Mouse (Mus musculus) hindbrain, embryonic 11.5 days (tissue): ENCODE measurements at regions not wholly inside any gene's neighbourhood (a gene's known extent, or its start where the extent isn't known, plus 50 kb on each side); places are given as distances from the start of the nearest gene placed in this dataset.

Experiments used
- ATAC-seq: fragments of 200-750 bp; cut with Nextera tagmentation; 2 replicates; pipeline ENCODE4 v1.8.0; 2017; ENCODE audit warnings: mild to moderate bottlenecking, moderate TSS enrichment, moderate library complexity; ENCODE audit not compliant: low FRiP score
- DNase-seq: peaks from one replicate; pipeline ENCODE4 v3.0.0-alpha.2; 2015; ENCODE audit warnings: low spot score
- H3K27ac ChIP-seq: fragments of 300-500 bp; sonication (generic); 2 replicates; pipeline ENCODE4 v1.5.1; 2014; ENCODE audit warnings: mild to moderate bottlenecking, low read depth, low read length
- H3K27me3 ChIP-seq: fragments of 300-500 bp; sonication (generic); 2 replicates; pipeline ENCODE4 v1.6.1; 2014; ENCODE audit warnings: mild to moderate bottlenecking, low read length, moderate library complexity, mixed read lengths; ENCODE audit not compliant: control insufficient read depth, insufficient read depth
- H3K36me3 ChIP-seq: fragments of 300-500 bp; sonication (generic); 2 replicates; pipeline ENCODE4 v1.6.1; 2014; ENCODE audit warnings: mild to moderate bottlenecking, low read length, moderate library complexity, mixed read lengths; ENCODE audit not compliant: control insufficient read depth, insufficient read depth
- H3K4me1 ChIP-seq: fragments of 300-500 bp; sonication (generic); replicated peaks from 2 replicates; pipeline ENCODE4 v1.6.1; 2014; ENCODE audit warnings: low read length, mixed read lengths; ENCODE audit not compliant: control insufficient read depth, insufficient read depth
- H3K4me2 ChIP-seq: fragments of 300-500 bp; sonication (generic); replicated peaks from 2 replicates; pipeline ENCODE4 v1.6.1; 2014; ENCODE audit warnings: mild to moderate bottlenecking, low read depth, low read length
- H3K4me3 ChIP-seq: fragments of 300-500 bp; sonication (generic); 2 replicates; pipeline ENCODE4 v1.5.1; 2014; ENCODE audit warnings: low read depth, low read length
- H3K9ac ChIP-seq: fragments of 300-500 bp; sonication (generic); 2 replicates; pipeline ENCODE4 v1.6.1; 2014; ENCODE audit warnings: low read depth, low read length
- H3K9me3 ChIP-seq: fragments of 300-500 bp; sonication (generic); 2 replicates; pipeline ENCODE4 v1.6.1; 2016; ENCODE audit warnings: low read length; ENCODE audit not compliant: control insufficient read depth
- WGBS: fragments of 180-500 bp; shearing (Covaris S2); extraction: QIAGEN DNeasy Blood & Tissue Kit; methylation state at CpG from one replicate; pipeline ENCODE4 v1.1.7; 2014; 5-methylcytosine and 5-hydroxymethylcytosine counted together

DNA sequence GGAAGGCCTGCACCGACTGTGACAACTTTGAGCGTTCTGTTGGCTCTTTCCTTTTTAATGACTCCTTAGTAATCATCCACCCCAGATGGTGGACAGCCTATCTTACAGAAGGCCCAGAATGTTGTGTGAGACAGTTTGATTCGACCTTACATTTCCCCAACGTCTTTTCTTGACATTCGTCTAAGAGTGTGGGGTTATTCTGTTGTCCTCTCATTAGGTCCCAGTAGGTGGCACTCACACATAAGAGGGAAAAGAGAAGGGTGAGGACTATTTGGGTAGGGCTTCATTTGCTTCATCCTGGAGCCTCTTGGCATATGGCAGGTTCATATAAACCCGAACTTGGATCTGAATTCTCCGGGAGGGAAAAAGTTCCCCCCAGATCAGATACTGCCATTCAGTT, 104.4 kb downstream of the Stk35 start:
- no peak overlapping the region for H3K4me2 ChIP-seq
- ATAC-seq (no peak), DNase-seq (peak; percentile 57)
- H3K9me3 ChIP-seq = no peaks in the 10 kb centered on the region
- H3K9ac ChIP-seq = no peak overlapping the region
- 48% methylated on average over 7 of the region's 7 CpGs for WGBS
- no peaks in the 10 kb centered on the region for H3K36me3 ChIP-seq
- H3K27me3 ChIP-seq = no peaks in the 10 kb centered on the region
- H3K4me1 ChIP-seq = no peaks in the 10 kb centered on the region
- no peak overlapping the region for H3K4me3 ChIP-seq
- H3K27ac ChIP-seq = no peak overlapping the region

GRCm38 (mm10) chr2:129908701-129909425, 103.3 kb upstream of the Tgm3 start:
- H3K4me3 ChIP-seq = peak overlapping the region; percentile 22
- no peaks in the 10 kb centered on the region for H3K4me1 ChIP-seq
- peak; percentile 91 for DNase-seq
- no peaks in the 10 kb centered on the region for H3K36me3 ChIP-seq
- no peak overlapping the region for H3K9ac ChIP-seq
- H3K27ac ChIP-seq = 0 out of 2 replicates have a peak overlapping the region, but pooled peaks have one; percentile 19
- ATAC-seq = peak; percentile 98
- WGBS = 1% methylated on average over 28 of the region's 28 CpGs
- H3K4me2 ChIP-seq = peak overlapping the region; percentile 54
- no peaks in the 10 kb centered on the region for H3K9me3 ChIP-seq
- H3K27me3 ChIP-seq = no peaks in the 10 kb centered on the region; the same call in 1 of the 2 replicates

GRCm38 (mm10) chr2:129911203-129911921, 100.8 kb upstream of the Tgm3 start:
- WGBS = 61% methylated on average over 19 of the region's 19 CpGs
- Histone ChIP-seq H3K4me1 (no peaks in the 10 kb centered on the region), H3K27ac (no peak overlapping the region), H3K27me3 (no peaks in the 10 kb centered on the region; the same call in 1 of the 2 replicates), H3K36me3 (no peaks in the 10 kb centered on the region), H3K4me3 (no peak overlapping the region), H3K9me3 (no peaks in the 10 kb centered on the region), H3K9ac (no peak overlapping the region), H3K4me2 (no peak overlapping the region)
- DNase-seq (no peak), ATAC-seq (no peak)

GRCm38 (mm10) chr2:129912556-129912955, 99.6 kb upstream of the Tgm3 start:
- no peak overlapping the region for H3K9ac ChIP-seq
- no peaks in the 10 kb centered on the region for H3K9me3 ChIP-seq
- WGBS = 71% methylated on average over 8 of the region's 8 CpGs
- ATAC-seq (no peak), DNase-seq (no peak)
- H3K4me3 ChIP-seq = no peak overlapping the region
- no peaks in the 10 kb centered on the region; the same call in 1 of the 2 replicates for H3K27me3 ChIP-seq
- no peaks in the 10 kb centered on the region for H3K4me1 ChIP-seq
- H3K27ac ChIP-seq = no peak overlapping the region
- no peak overlapping the region for H3K4me2 ChIP-seq
- H3K36me3 ChIP-seq = no peaks in the 10 kb centered on the region

GRCm38 (mm10) chr2:129914261-129914660, 97.9 kb upstream of the Tgm3 start:
- Histone ChIP-seq H3K9me3 (no peaks in the 10 kb centered on the region), H3K4me1 (no peaks in the 10 kb centered on the region), H3K27me3 (no peaks in the 10 kb centered on the region; the same call in 1 of the 2 replicates), H3K4me3 (no peak overlapping the region), H3K9ac (no peak overlapping the region), H3K36me3 (no peaks in the 10 kb centered on the region), H3K27ac (no peak overlapping the region), H3K4me2 (no peak overlapping the region)
- ATAC-seq (no peak), DNase-seq (no peak)
- 82% methylated on average over 8 of the region's 8 CpGs for WGBS

GRCm38 (mm10) chr2:129916411-129916810, 95.7 kb upstream of the Tgm3 start:
- H3K4me3 ChIP-seq = no peak overlapping the region
- H3K9ac ChIP-seq = no peak overlapping the region
- H3K36me3 ChIP-seq = no peaks in the 10 kb centered on the region
- H3K27ac ChIP-seq = no peak overlapping the region
- no peaks in the 10 kb centered on the region for H3K9me3 ChIP-seq
- no peak for DNase-seq
- H3K4me1 ChIP-seq = no peaks in the 10 kb centered on the region
- H3K27me3 ChIP-seq = no peaks in the 10 kb centered on the region; the same call in 1 of the 2 replicates
- no peak overlapping the region for H3K4me2 ChIP-seq
- ATAC-seq = no peak
- 96% methylated on average over 7 of the region's 7 CpGs for whole genome bisulfite sequencing

GRCm38 (mm10) chr2:129918141-129918790, 93.9 kb upstream of the Tgm3 start:
- H3K27me3 ChIP-seq = no peaks in the 10 kb centered on the region
- no peaks in the 10 kb centered on the region for H3K9me3 ChIP-seq
- no peaks in the 10 kb centered on the region for H3K4me1 ChIP-seq
- 87% methylated on average over 9 of the region's 9 CpGs for WGBS
- H3K27ac ChIP-seq = no peak overlapping the region
- H3K9ac ChIP-seq = no peak overlapping the region
- DNase-seq = no peak
- no peak overlapping the region for H3K4me2 ChIP-seq
- H3K4me3 ChIP-seq = no peak overlapping the region
- no peak for ATAC-seq
- H3K36me3 ChIP-seq = no peaks in the 10 kb centered on the region

DNA sequence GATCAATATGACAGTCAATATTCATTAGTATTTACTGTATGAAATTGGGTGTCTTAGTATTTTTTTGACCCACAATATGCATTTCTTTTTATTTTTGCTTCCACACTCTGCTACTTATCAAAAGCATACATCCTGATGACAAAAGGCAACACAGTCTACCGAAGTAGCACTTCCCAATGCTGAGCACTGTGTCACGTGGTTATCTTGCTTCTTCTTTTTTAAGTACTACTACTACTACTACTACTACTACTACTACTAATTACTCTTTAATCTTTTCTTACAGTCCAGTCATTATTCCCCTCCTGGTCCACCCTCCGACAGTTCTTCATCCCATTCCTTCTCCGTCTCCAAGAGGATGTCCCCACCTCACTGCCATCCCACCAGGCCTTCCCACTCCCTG, 92.6 kb upstream of the Tgm3 start:
- 93% methylated on average over 4 of the region's 4 CpGs for WGBS

More for the DNA sequence above, 92.6 kb upstream of the Tgm3 start:
- H3K9ac ChIP-seq = no peak overlapping the region
- DNase-seq (no peak), ATAC-seq (no peak)
- H3K4me2 ChIP-seq = no peak overlapping the region
- no peaks in the 10 kb centered on the region for H3K4me1 ChIP-seq
- no peak overlapping the region for H3K4me3 ChIP-seq
- H3K27me3 ChIP-seq = no peaks in the 10 kb centered on the region
- no peak overlapping the region for H3K27ac ChIP-seq
- H3K36me3 ChIP-seq = no peaks in the 10 kb centered on the region
- H3K9me3 ChIP-seq = no peaks in the 10 kb centered on the region
